Mouse (Mus musculus) forebrain, embryonic 10.5 days (tissue): ENCODE measurements around the gene Atad3a. TPM values are rescaled to one million over a fixed set of nuclear protein-coding genes. Genes with fewer than 3 reads are reported as not detected.
"Not testable (repeated sequence)": the region's sequence is repeated elsewhere in the genome, so short reads cannot be mapped to it uniquely, and the experiment has no call there.

Experiments
- DNase-seq: peaks from one replicate; pipeline ENCODE4 v3.0.0-alpha.2; 2017; ENCODE audit warnings: low spot score; ENCODE audit errors: extremely low spot score
- H3K27ac ChIP-seq: fragments of 300-500 bp; sonication (generic); 2 replicates; pipeline ENCODE4 v1.5.1; 2016; ENCODE audit warnings: mild to moderate bottlenecking
- H3K27me3 ChIP-seq: fragments of 300-500 bp; sonication (generic); 2 replicates; pipeline ENCODE4 v1.6.1; 2016; ENCODE audit warnings: mild to moderate bottlenecking; ENCODE audit not compliant: poor library complexity, severe bottlenecking
- H3K36me3 ChIP-seq: fragments of 300-500 bp; sonication (generic); replicated peaks from 2 replicates; pipeline ENCODE4 v1.6.1; 2016; ENCODE audit warnings: mild to moderate bottlenecking, moderate library complexity
- H3K4me1 ChIP-seq: fragments of 300-500 bp; sonication (generic); 2 replicates; pipeline ENCODE4 v1.6.1; 2016
- H3K4me3 ChIP-seq: fragments of 300-500 bp; sonication (generic); 2 replicates; pipeline ENCODE4 v1.5.1; 2016; ENCODE audit warnings: mild to moderate bottlenecking, moderate library complexity
- H3K9me3 ChIP-seq: fragments of 300-500 bp; sonication (generic); 2 replicates; pipeline ENCODE4 v1.6.1; 2016; ENCODE audit warnings: mild to moderate bottlenecking, moderate library complexity
- WGBS: fragments of 180-500 bp; shearing (Covaris S2); methylation state at CpG from one replicate; pipeline ENCODE4 v1.1.7; 2016; 5-methylcytosine and 5-hydroxymethylcytosine counted together
- polyA plus RNA-seq: library from polyadenylated mRNA; unstranded; fragments of >200 nt; fragmentation: Nextera tagmentation; extraction: Ambion mirVana; gene quantifications from 2 replicates; pipeline ENCODE4 v1.2.1, GENCODE M21; 2016

Gene Atad3a
- polyA plus RNA-seq, 1 experiment from 2014 or later = 149 TPM

DNA sequence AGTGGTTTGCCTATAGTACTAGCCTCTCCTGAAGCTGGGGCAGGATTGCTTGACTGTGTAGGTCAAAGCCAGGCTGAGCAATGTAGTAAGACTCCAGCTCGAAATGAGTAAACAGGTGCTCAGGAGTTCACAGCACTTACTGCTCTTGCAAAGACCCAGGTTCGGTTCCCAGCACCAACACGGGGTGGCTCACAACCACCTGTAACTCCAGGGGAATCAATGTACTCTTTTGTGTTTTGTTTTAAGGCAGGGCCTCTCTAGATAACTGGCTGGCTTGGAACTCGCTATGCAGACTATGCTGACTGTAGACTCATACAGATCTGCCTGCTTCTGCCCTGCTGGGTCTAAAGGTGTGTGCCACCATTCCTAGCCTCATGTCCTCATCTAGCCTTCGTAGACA lies 18.2 kb downstream of the Atad3a start:
- H3K4me3 ChIP-seq = no peak overlapping the region
- no peaks in the 10 kb centered on the region for H3K9me3 ChIP-seq
- H3K27ac ChIP-seq = no peak overlapping the region
- no peaks in the 10 kb centered on the region for H3K27me3 ChIP-seq
- 91% methylated on average over 5 of the region's 5 CpGs for WGBS
- no peak for DNase-seq
- peaks cover 93% of the 10 kb centered on the region for H3K36me3 ChIP-seq
- H3K4me1 ChIP-seq = peaks cover 10% of the 10 kb centered on the region

DNA sequence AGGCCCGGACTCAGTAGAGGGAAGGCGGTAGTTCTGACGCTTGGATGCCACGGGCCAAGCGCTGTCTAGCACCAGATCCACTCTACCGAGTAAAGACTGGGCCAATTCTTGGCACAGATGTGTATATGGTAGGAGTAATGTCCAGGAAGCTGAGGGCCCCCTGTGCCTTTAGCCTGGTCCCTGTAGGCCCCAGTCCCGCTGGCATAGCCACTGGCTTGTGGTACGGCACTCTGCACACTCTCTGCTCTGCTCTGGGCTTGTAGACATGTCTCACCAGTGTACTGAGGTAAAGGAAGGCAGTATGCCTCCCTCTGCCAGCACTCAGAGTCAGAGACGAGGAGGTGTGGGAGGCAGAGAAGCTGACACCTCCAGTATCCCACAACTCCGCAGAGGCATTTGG lies 20.2 kb downstream of the Atad3a start:
- Histone ChIP-seq H3K4me1 (peaks cover 24% of the 10 kb centered on the region), H3K36me3 (peaks cover 86% of the 10 kb centered on the region)
- H3K27me3 ChIP-seq, DNase-seq, H3K27ac ChIP-seq, H3K4me3 ChIP-seq, H3K9me3 ChIP-seq: not testable (repeated sequence)
- 92% methylated on average over 10 of the region's 10 CpGs for WGBS

DNA sequence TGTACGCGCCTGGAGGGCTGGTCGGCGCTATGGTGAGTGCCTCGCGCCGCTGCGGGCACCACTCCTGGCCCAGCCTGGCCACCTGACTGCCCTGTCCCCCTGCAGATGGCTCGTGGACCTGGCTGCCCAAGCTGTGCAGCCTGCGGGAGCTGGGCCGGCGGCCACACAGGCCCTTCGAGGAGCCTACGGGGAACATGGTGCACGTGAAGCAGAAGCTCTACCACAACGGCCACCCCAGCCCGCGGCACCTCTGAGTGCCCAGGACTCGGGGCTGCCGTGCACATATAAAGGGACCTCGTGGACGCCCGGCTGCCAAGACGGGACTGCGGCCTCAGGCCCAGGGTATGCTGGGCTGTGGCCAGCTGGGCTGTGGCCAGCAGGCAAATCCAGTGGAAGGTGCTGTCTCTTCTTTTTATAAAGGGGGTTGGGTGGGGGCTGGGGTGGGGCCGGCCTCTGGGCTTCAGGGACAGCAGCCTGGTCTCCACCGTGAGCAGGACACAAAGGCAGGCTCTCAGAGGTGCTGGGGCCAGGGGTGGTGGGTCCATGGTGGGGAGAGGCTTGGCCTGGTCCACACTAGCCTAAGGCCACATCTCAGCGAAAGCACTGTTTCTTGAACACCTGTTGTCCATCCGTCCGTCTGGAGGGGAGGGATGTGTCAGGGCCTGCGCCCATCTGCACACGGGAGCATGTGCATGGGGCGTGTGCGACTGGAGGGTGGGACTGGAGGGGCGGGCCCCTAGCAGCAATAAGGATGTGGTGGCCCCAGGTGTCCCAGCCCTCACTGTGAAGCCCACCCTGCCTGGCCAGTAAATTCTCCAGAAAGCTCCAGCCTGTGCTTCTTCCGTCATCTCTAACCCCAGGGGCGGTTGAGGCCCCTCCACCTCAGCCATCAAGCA lies 20.9 kb downstream of the Atad3a start:
- Histone ChIP-seq H3K4me3 (peak overlapping the region; percentile 16; the same call in 1 of the 2 replicates), H3K27ac (no peak overlapping the region), H3K27me3 (no peaks in the 10 kb centered on the region), H3K9me3 (no peaks in the 10 kb centered on the region), H3K36me3 (peaks cover 79% of the 10 kb centered on the region), H3K4me1 (peaks cover 28% of the 10 kb centered on the region)
- 84% methylated on average over 37 of the region's 37 CpGs for WGBS
- DNase-seq = no peak

DNA sequence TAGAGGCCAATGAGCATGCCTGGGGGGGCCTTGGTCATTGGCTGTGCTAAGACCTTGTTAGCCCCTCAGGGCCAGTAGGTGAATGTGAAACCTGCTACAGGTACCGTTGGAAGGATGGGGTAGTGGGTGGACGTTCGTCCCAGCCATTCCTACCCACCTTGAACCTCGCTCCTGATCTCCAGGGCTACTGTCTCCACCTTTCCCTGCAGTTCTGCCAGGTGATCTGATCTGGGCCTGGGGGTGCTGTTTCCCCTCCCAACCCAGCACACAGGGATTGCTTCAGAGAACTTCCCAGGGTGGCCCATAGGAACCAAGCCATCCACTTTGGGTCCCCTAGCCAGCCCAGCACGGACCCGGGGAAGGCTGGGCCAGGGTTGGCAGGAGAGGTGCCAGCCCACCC lies 21.7 kb downstream of the Atad3a start:
- H3K4me1 ChIP-seq = peaks cover 34% of the 10 kb centered on the region
- no peaks in the 10 kb centered on the region for H3K27me3 ChIP-seq
- no peak overlapping the region for H3K27ac ChIP-seq
- peaks cover 71% of the 10 kb centered on the region for H3K36me3 ChIP-seq
- H3K9me3 ChIP-seq = no peaks in the 10 kb centered on the region
- 80% methylated on average over 6 of the region's 6 CpGs for WGBS
- DNase-seq = no peak
- no peak overlapping the region for H3K4me3 ChIP-seq

DNA sequence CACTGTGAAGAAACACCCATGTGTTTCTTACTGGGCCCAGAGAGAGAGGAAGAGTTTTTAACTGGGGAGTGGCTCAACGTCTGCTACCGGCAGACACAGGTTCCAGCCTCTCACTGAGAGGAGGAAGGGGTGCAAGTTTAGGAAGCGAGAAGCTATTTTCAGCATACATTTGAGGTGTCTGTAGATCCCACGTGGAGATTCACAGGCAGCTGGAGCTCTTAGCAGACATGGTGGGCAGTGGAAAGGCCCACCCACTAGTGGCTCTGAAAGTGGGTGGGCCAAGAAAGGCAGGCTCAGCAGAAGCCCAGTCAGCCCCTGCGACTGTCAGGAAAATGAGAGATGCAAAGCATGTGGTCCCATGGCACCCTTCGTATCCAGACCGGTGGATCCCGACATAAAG lies 22.6 kb downstream of the Atad3a start:
- Histone ChIP-seq H3K4me1 (peaks cover 43% of the 10 kb centered on the region), H3K9me3 (no peaks in the 10 kb centered on the region), H3K36me3 (peaks cover 66% of the 10 kb centered on the region), H3K27me3 (no peaks in the 10 kb centered on the region), H3K27ac (no peak overlapping the region), H3K4me3 (no peak overlapping the region)
- DNase-seq = no peak
- 68% methylated on average over 8 of the region's 8 CpGs for WGBS

DNA sequence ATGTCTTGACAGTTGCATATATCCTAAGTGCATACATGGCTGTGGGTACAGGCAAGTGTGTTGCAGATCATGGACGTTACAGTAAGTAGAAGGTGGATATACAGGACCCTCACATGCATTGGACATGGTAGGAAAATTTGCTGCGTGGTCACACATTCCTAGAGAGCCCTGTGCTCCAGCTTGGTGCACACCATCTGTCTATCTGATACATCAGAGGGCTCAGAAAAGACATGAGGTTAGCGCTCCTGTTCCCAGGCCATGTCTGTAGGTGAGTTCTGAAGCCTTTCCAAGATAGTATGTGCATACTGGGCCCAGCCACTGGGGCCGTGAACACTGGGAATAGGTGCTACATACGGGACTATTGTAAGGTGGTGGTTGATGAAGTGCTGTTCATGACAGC lies 24.5 kb downstream of the Atad3a start:
- H3K9me3 ChIP-seq = no peaks in the 10 kb centered on the region
- no peak for DNase-seq
- WGBS = 91% methylated on average over 5 of the region's 5 CpGs
- H3K4me3 ChIP-seq = peak overlapping the region; percentile 83
- H3K36me3 ChIP-seq = peaks cover 66% of the 10 kb centered on the region
- H3K27me3 ChIP-seq = no peaks in the 10 kb centered on the region
- H3K27ac ChIP-seq = no peak overlapping the region
- peaks cover 44% of the 10 kb centered on the region for H3K4me1 ChIP-seq

DNA sequence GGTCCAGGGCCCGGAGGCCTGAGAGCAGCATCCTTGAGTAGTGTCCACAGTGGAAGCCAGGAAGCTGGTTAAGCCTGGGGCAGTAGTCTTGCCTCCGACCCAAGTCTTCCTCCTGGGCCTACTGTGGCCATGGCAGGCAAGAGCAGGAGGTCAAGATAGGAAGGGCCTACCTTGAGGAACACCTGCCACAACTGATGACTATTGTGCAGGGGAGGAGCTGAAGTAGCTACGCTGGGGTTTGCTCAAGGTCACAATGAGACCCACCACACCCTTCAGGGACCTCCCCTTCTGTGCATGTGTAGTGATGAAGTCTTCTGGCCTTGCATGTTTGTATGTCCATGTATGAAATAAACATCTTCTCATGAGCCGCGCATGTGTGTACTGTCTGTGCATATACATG lies 25.1 kb downstream of the Atad3a start:
- H3K4me3 ChIP-seq = peak overlapping the region; percentile 83
- DNase-seq = no peak
- peaks cover 66% of the 10 kb centered on the region for H3K36me3 ChIP-seq
- H3K9me3 ChIP-seq = no peaks in the 10 kb centered on the region
- H3K4me1 ChIP-seq = peaks cover 44% of the 10 kb centered on the region
- H3K27me3 ChIP-seq = no peaks in the 10 kb centered on the region
- H3K27ac ChIP-seq = peak overlapping the region; percentile 94
- WGBS = 67% methylated on average over 5 of the region's 5 CpGs

DNA sequence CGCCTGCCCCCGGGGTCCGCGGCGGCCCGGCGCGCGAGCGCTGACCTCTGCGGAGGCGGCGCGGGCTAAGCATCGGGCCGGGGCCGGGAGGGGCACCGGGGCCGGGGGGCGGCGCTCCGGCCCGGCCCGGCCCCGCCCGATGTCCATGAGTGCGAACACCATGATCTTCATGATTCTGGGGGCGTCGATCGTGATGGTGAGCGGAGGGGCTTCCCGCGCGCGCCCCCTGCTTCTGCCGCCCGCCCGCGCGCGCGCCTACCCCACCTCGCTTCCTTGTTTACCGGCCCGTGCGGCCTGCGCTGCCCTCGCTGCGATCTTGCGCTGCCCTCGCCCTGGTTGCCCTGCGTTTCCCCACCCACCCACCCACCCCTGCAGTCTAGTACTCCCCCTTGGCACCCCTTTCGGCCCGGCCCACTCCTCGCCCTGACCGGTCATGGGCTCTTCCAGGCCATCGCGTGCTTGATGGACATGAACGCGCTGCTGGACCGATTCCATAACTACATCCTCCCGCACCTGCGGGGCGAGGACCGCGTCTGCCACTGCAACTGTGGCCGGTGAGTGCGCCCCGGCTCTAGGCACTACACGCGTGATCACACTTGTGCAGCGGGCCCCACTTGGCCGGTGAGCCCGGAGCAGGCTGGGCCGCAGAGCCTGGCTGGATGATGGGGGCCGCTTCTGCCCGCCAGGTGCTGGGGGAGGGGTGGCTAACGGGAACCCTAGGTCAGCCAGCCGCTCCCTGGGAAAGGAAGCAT lies 25.8 kb downstream of the Atad3a start:
- Histone ChIP-seq H3K27ac (peak overlapping the region; percentile 94), H3K4me3 (peak overlapping the region; percentile 83), H3K9me3 (no peaks in the 10 kb centered on the region), H3K4me1 (peaks cover 44% of the 10 kb centered on the region), H3K36me3 (peaks cover 63% of the 10 kb centered on the region), H3K27me3 (no peaks in the 10 kb centered on the region)
- under 1% methylated on average over 64 of the region's 79 CpGs for WGBS
- peak; percentile 52 for DNase-seq

DNA sequence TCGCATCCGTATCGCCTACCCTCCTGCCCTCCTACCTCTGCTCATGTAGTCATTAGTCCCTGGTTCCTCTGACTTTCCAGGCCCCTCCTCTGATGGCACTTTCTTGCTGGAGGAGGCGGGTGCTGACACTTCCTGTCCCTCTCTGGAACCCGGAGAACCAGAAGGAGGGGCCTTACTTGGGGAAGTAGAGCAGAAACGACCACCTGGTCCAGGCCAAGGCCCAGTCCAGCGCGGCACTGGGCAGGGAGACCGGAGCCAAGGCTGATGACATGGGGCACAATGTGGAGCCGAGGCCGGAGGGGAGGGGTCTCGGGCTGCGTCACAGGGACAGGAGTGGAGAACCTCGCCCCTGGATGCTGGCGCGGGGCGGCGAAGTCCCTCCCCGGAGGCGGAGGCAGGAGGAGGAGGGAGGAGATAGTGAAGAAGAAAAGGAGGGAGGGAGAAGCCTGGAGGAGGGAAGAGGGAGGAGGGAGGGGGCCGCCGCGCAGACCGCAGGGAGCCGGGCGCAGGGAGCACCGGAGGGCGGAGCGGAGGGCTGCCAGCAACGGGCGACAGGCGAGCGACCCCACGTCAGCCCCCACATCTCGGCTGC lies 26.4 kb downstream of the Atad3a start, which contains the start of gene Tmem240:
Gene Tmem240 (plus strand): TSS at position 451 of the 592 bp plus-strand sequence.
- Histone ChIP-seq H3K27me3 (no peaks in the 10 kb centered on the region), H3K4me1 (peaks cover 44% of the 10 kb centered on the region), H3K9me3 (no peaks in the 10 kb centered on the region), H3K4me3 (peak within 1 kb of the TSS; percentile 83), H3K27ac (peak within 1 kb of the TSS; percentile 94), H3K36me3 (peaks cover 62% of the 10 kb centered on the region)
- DNase-seq = peak; percentile 89
- WGBS = under 1% methylated on average over 29 of the region's 35 CpGs

DNA sequence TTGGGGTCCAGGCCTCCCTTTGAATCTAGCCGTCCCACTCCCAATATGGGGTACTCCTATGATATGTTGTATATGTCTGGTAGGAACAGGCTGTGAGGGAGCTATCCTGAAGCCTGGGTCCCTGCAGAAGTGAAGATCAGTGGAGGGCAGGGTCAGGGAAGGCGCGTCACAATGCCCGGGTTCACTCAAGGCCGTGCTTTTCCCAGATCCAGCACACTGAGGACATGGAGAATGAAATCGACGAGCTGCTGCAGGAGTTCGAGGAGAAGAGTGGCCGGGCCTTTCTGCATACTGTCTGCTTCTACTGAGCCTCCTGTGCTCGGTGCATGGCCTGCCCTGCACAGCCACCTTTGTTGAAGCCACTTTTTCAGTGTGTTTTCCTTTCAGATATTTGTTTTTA lies 27.6 kb downstream of the Atad3a start:
- Histone ChIP-seq H3K27me3 (no peaks in the 10 kb centered on the region), H3K36me3 (peaks cover 60% of the 10 kb centered on the region), H3K4me1 (peaks cover 41% of the 10 kb centered on the region), H3K9me3 (no peaks in the 10 kb centered on the region), H3K4me3 (no peak overlapping the region), H3K27ac (no peak overlapping the region)
- WGBS = 89% methylated on average over 10 of the region's 10 CpGs
- DNase-seq = no peak

DNA sequence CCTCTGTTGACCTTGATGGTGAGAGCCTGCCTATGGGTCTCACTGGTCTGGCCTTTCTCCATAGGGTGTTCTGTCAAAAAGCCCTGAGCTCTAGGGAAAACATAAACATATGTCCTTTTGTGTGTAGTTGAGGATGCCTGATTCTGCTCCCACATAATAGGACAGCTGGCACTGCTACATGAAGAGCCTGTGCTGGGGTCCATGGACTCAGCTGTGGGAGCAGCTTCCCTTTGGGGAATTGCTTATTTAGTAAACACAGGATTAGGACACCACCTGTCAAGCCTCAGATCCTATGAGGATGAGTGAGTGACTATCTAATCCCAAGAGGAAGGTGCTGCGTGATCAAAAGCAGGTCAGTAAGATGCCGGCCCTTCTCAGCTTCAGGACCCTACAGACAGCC lies 32.9 kb downstream of the Atad3a start:
- Histone ChIP-seq H3K27me3 (no peaks in the 10 kb centered on the region), H3K27ac (no peak overlapping the region), H3K4me1 (no peaks in the 10 kb centered on the region), H3K36me3 (peaks cover 71% of the 10 kb centered on the region), H3K4me3 (no peak overlapping the region), H3K9me3 (no peaks in the 10 kb centered on the region)
- DNase-seq = no peak
- WGBS = 93% methylated on average over 2 of the region's 2 CpGs

DNA sequence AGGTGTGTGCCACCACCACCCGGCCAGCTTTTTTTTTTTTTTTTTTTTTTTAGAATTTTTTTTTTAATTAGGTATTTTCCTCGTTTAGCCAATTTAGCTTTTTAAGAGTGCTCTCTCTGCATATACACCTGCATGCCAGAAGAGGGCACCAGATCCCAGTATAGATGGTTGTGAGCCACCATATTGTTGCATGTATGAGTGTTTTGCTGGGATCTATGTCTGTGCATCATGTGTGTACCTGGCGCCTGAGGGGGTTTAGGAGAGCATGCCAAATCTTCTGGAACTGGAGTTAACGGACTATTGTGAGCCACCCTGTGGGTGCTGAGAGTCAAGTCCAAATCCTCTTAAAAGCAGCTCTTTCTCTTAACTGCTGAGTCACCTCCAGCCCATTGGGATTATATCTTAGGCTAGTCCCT lies 39.2 kb downstream of the Atad3a start:
- Histone ChIP-seq H3K4me1 (no peaks in the 10 kb centered on the region), H3K36me3 (peaks cover 51% of the 10 kb centered on the region), H3K27me3 (no peaks in the 10 kb centered on the region), H3K4me3 (no peak overlapping the region), H3K9me3 (no peaks in the 10 kb centered on the region), H3K27ac (no peak overlapping the region)
- DNase-seq = no peak
- WGBS = 73% methylated on average over 4 of the region's 4 CpGs
